10 mouse cellular contexts compared by ENCODE assay signal in genomic region chr5:138473601-138474000, GRCm38 (mm10). TPM values are rescaled to one million over a fixed set of nuclear protein-coding genes. Genes with fewer than 3 reads are reported as not detected.
DNase-seq lines count a peak whose midpoint lies in the region; ATAC-seq and TF ChIP-seq lines count a peak whose summit lies in the region.
"Had no signal": no experiment of that assay in that cellular context is flagged by ENCODE, and none has a peak within 500 bp of the region (broad histone marks: within the 10 kb centered on the region; RNA-seq: fewer than 3 reads in every experiment).

No protein-coding gene starts in this region.

- DNase-seq in heart, adult 8-10 months (ENCODE audit: low spot score): peak; percentile 35
- DNase-seq in B cell, adult 2 months: peak; percentile 61 to 68
- peak; percentile 35 to 77 for DNase-seq in adrenal gland, adult (ENCODE audit: inconsistent age in 2 of 2, low spot score in 1 of 2)
- DNase-seq in embryo, embryonic 10 days (ENCODE audit: low spot score): peak; percentile 79
- DNase-seq in kidney, postnatal 36 days: peak; percentile 49 to 78
- DNase-seq in midbrain, postnatal 0 days (ENCODE audit: low spot score): peak; percentile 62
- peak; percentile 10 to 49 for DNase-seq in thymus, postnatal 10 days (ENCODE audit: low spot score in 2 of 2)

- ATAC-seq in heart, embryonic 11.5 days (replicated peaks; ENCODE audit: insufficient number of reproducible peaks, low FRiP score, low TSS enrichment): no peak
- ATAC-seq in midbrain, postnatal 0 days (ENCODE audit: low FRiP score): no peak

- H3K9ac ChIP-seq in heart, embryonic 11.5 days (ENCODE audit: low read depth, low read length): no peak overlapping the region
- no peak overlapping the region for H3K9ac ChIP-seq in midbrain, postnatal 0 days (replicated peaks; ENCODE audit: low read length, poor library complexity, severe bottlenecking)
- H3K9ac ChIP-seq: embryonic facial prominence, embryonic 15.5 days; liver, embryonic 15.5 days had no signal

- no peaks in the 10 kb centered on the region for H3K9me3 ChIP-seq in heart, embryonic 11.5 days (replicated peaks; ENCODE audit: control insufficient read depth, low read length)
- H3K9me3 ChIP-seq in midbrain, postnatal 0 days (ENCODE audit: low read length): no peaks in the 10 kb centered on the region
- H3K9me3 ChIP-seq: embryonic facial prominence, embryonic 15.5 days; liver, embryonic 15.5 days had no signal

- H3K4me1 ChIP-seq in heart, embryonic 11.5 days (ENCODE audit: control insufficient read depth, insufficient read depth, low read length): no peaks in the 10 kb centered on the region
- H3K4me1 ChIP-seq in midbrain, postnatal 0 days (ENCODE audit: insufficient read depth, low read length): no peaks in the 10 kb centered on the region
- H3K4me1 ChIP-seq: embryonic facial prominence, embryonic 15.5 days; liver, embryonic 15.5 days had no signal

- H3K27ac ChIP-seq in heart, embryonic 11.5 days (ENCODE audit: low read depth, low read length): no peak overlapping the region
- H3K27ac ChIP-seq in midbrain, postnatal 0 days (ENCODE audit: low read depth, low read length): no peak overlapping the region
- H3K27ac ChIP-seq: embryonic facial prominence, embryonic 15.5 days; liver, embryonic 15.5 days had no signal

- 25% methylated on average over 6 of the region's 6 CpGs for WGBS in heart, embryonic 11.5 days (ENCODE audit: insufficient replicate concordance)
- WGBS in midbrain, postnatal 0 days: 44% methylated on average over 6 of the region's 6 CpGs

- H3K27me3 ChIP-seq in heart, embryonic 11.5 days (ENCODE audit: control insufficient read depth, insufficient read depth, low read length): no peaks in the 10 kb centered on the region
- no peaks in the 10 kb centered on the region for H3K27me3 ChIP-seq in midbrain, postnatal 0 days (ENCODE audit: insufficient read depth, low read length)
- H3K27me3 ChIP-seq: embryonic facial prominence, embryonic 15.5 days; liver, embryonic 15.5 days had no signal

- TF ChIP-seq CTCF in midbrain, postnatal 0 days (IDR thresholded peaks at IDR 0.05): peak; percentile 76

- no peak overlapping the region for H3K4me3 ChIP-seq in heart, embryonic 11.5 days (ENCODE audit: low read depth, low read length)
- no peak overlapping the region for H3K4me3 ChIP-seq in midbrain, postnatal 0 days (ENCODE audit: low read depth, low read length)
- H3K4me3 ChIP-seq: embryonic facial prominence, embryonic 15.5 days; liver, embryonic 15.5 days had no signal

- no peak overlapping the region for H3K4me2 ChIP-seq in heart, embryonic 11.5 days
- no peak overlapping the region for H3K4me2 ChIP-seq in midbrain, postnatal 0 days (ENCODE audit: low read depth, low read length, poor library complexity, severe bottlenecking)
- H3K4me2 ChIP-seq: embryonic facial prominence, embryonic 15.5 days; liver, embryonic 15.5 days had no signal

- H3K36me3 ChIP-seq in heart, embryonic 11.5 days (ENCODE audit: control insufficient read depth, insufficient read depth, low read length): no peaks in the 10 kb centered on the region
- no peaks in the 10 kb centered on the region for H3K36me3 ChIP-seq in midbrain, postnatal 0 days (ENCODE audit: insufficient read depth, low read length)
- H3K36me3 ChIP-seq: embryonic facial prominence, embryonic 15.5 days; liver, embryonic 15.5 days had no signal

RNA-seq across cellular contexts. Expression of gene Zfp157, which starts 32.3 kb away (rescaled TPM):
- total RNA-seq in heart, adult 8-10 months (2022): 1 to 10 TPM; 3.8 to 7.6 (median 5.1) TPM
- polyA plus RNA-seq in heart, embryonic 11.5 days (2014; fragmentation: Nextera tagmentation; extraction: Ambion mirVana): 21.9 and 23.6 TPM in 2 replicates
- total RNA-seq in midbrain, postnatal 0 days (2014; rRNA removed): 46.9 and 51.1 TPM in 2 replicates
- polyA plus RNA-seq in midbrain, postnatal 0 days (2015; fragmentation: Nextera tagmentation; extraction: Ambion mirVana): 44.4 and 45.3 TPM in 2 replicates
